Mouse (Mus musculus) cerebellum, adult 2 months (tissue): ENCODE results near the gene Rab12. TPM values are rescaled to one million over a fixed set of nuclear protein-coding genes. Genes with fewer than 3 reads are reported as not detected.

Source experiments
- DNase-seq, 2 experiments: peaks; one replicate each; pipeline ENCODE4 v3.0.0; 2021
- H3K27ac ChIP-seq: fragments of 200-500 bp; 2 replicates; pipeline ENCODE4 v1.5.1; 2012; ENCODE audit warnings: low read length, control low read depth, inconsistent platforms; ENCODE audit not compliant: insufficient read depth
- H3K27me3 ChIP-seq: fragments of 200-500 bp; 2 replicates; pipeline ENCODE4 v1.6.1; 2012; ENCODE audit warnings: inconsistent platforms, mild to moderate bottlenecking, low read length, moderate library complexity; ENCODE audit not compliant: control insufficient read depth, insufficient read depth
- H3K4me1 ChIP-seq: fragments of 200-500 bp; 2 replicates; pipeline ENCODE4 v1.6.1; 2011; ENCODE audit warnings: low read length; ENCODE audit not compliant: control insufficient read depth, insufficient read depth
- H3K4me3 ChIP-seq: fragments of 200-500 bp; replicated peaks from 2 replicates; pipeline ENCODE3; 2011; ENCODE audit warnings: mild to moderate bottlenecking, low read depth, low read length, control low read depth; ENCODE audit not compliant: insufficient read depth
- CTCF ChIP-seq: fragments of 200-500 bp; IDR thresholded peaks from 2 replicates; pipeline ENCODE4 v1.5.1; 2011; ENCODE audit warnings: low read depth, mild to moderate bottlenecking, control low read depth, low read length, moderate library complexity, borderline replicate concordance; ENCODE audit not compliant: insufficient read depth
- POLR2A ChIP-seq: fragments of 200-500 bp; IDR thresholded peaks from 2 replicates; pipeline ENCODE4 v1.6.1; 2011; ENCODE audit warnings: low read length, control low read depth, borderline replicate concordance; ENCODE audit not compliant: insufficient read depth
- WGBS: fragments of 180-500 bp; shearing (Covaris S2); methylation state at CpG from one replicate; pipeline ENCODE4 v1.1.7; 2018; 5-methylcytosine and 5-hydroxymethylcytosine counted together
- polyA plus RNA-seq: library from polyadenylated mRNA; depleted of rRNA; stranded (reverse); fragments of >200 nt; gene quantifications from 2 replicates; pipeline ENCODE4 v1.2.3, GENCODE M21; 2012

Gene Rab12
- polyA plus RNA-seq, 1 experiment: 107 TPM

DNA sequence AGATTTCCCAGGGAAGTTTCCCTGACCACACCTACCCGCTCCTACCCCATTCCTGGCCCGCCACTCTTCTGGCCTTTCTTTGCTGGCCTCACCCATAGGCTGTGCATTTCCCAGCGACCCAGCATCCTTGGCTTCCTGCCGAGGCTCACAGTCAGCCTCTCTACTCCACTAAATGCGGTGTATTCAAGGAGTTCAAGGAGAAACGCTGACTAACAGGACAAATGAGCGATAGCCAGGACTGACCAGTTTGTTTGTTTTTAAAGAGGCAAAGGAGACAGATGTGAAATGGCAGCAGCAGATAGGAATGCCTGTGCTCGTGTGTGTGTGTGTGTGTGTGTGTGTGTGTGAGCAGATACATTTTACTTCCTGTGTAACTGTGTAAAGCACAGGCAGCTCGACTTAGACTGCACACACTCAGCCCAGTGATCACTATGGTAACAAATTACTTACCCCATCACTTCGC is 9.3 kb downstream of the Rab12 start:
- TF ChIP-seq CTCF (no peak), POLR2A (no peak)
- WGBS: 37% methylated on average over 10 of the region's 10 CpGs
- no peak overlapping the region for H3K27ac ChIP-seq

DNA sequence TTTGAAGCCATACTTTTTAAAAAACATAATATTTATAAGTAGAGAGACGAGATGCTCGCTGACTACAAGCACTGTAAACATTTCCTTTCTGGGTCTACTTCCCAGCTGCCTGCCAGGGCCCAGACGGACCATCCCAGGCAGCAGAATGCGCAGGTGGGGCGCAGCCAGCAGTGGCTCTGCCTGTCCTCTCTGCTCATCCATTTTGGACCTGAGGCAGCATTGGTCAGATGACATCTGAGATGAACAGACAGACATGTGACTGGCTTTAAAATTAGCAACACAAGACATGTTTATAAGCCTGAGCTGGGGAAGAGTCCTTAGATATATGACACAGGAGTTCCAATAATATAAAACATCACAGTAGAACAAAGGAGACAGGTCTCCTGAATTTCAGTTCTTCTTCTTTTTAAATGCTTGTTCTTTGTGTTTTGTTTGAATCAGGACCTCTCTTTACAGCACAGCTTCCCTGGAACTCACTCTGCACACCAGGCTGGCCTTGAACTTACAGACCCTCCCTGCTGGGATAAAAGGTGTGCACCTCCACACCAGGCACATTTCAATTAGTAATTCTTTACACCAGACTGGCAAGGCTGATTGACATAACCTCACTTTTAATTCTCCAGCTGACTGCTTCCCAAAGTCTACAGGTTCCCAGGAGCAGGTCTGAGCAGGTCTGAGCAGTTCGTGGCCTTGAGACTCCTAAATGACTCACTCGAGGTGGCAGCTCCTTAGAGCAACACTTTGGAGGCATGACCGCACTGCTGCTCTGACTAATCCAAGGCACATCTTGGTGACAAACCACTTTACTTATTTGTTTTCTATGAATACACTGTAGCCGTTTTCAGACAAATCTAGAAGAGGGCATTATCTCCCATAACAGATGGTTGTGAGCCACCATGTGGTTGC is 12.2 kb downstream of the Rab12 start:
- peaks cover 18% of the 10 kb centered on the region for H3K4me1 ChIP-seq
- no peak overlapping the region for H3K4me3 ChIP-seq
- TF ChIP-seq CTCF (no peak), POLR2A (no peak)
- WGBS: 66% methylated on average over 9 of the region's 9 CpGs
- no peaks in the 10 kb centered on the region for H3K27me3 ChIP-seq
- no peak overlapping the region for H3K27ac ChIP-seq
- peak; percentile 47 to 70 for DNase-seq

More for the DNA sequence above, 9.3 kb downstream of the Rab12 start:
- DNase-seq: no peak
- H3K27me3 ChIP-seq: no peaks in the 10 kb centered on the region
- no peak overlapping the region for H3K4me3 ChIP-seq
- H3K4me1 ChIP-seq: peaks cover 12% of the 10 kb centered on the region

DNA sequence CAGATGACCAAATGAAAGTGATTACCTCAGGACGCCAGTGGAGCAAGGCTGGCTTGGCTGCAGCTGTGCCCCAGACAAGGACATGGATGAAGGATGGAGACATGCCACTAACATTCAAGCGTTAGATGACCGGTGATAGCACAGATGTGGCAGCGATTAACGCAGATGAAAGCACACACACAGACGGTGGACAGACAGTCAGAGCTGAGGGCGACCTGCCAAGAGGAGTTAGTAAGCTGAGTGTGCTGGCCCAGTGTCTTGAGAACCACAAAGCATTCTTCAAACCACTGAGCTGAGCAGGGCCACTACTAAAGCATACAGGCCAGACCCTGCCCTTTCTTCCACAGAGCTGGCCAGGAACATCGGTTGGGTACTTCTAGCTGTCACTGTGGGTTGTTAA is 14.6 kb downstream of the Rab12 start:
- WGBS: 15% methylated on average over 8 of the region's 8 CpGs
- Histone ChIP-seq H3K27ac (no peak overlapping the region), H3K27me3 (no peaks in the 10 kb centered on the region), H3K4me1 (peaks cover 15% of the 10 kb centered on the region), H3K4me3 (no peak overlapping the region)
- no peak for TF ChIP-seq POLR2A
- no peak for TF ChIP-seq CTCF
- DNase-seq: peak; percentile 50 to 51

DNA sequence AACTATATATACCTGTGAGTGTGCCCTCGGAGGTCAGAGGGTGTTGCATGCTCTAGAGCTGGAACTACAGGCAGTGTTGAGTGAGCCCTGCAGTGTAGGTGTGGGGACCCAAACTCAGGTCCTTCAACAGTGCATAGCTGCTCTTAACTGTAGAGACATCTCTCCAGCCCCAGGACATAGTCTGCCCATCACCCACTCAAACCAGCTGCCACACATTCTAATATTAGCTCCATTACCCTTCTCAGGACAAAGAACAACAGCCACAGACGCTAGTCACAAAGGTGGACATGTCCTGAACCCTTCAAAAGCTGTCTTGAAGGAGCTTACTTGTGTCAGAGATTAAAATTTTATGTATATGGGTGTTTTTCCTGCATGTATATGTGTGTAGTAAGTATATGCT is 15.3 kb downstream of the Rab12 start:
- no peak for DNase-seq
- Histone ChIP-seq H3K27me3 (no peaks in the 10 kb centered on the region), H3K4me1 (peaks cover 15% of the 10 kb centered on the region), H3K4me3 (no peak overlapping the region), H3K27ac (no peak overlapping the region)
- 55% methylated on average over 2 of the region's 2 CpGs for WGBS
- TF ChIP-seq POLR2A (no peak), CTCF (no peak)

DNA sequence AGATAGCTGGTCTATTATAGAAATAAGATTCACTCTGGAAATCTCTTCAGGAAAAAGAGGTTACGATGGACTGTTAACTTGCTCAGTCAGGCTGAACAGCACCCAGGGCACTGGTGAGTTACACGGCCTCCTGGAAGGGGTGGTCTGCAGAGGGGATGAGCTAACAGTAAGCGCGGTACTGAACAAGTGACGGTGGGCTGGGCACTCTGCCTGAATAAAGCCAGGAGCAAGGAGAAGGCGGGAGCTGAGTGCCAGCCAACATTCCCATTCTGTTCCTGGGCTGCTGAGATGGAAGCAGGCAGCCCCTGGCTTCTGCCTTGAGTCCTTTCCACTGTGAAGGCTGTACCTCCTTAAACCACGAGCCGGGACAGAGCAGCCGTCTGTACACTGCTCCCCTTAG is 16.1 kb downstream of the Rab12 start:
- Histone ChIP-seq H3K27ac (no peak overlapping the region), H3K4me1 (peaks cover 15% of the 10 kb centered on the region), H3K27me3 (no peaks in the 10 kb centered on the region), H3K4me3 (no peak overlapping the region)
- peak in 1 of 2 experiments; percentile 50 for DNase-seq
- WGBS: 17% methylated on average over 9 of the region's 9 CpGs
- TF ChIP-seq CTCF: no peak
- no peak for TF ChIP-seq POLR2A

DNA sequence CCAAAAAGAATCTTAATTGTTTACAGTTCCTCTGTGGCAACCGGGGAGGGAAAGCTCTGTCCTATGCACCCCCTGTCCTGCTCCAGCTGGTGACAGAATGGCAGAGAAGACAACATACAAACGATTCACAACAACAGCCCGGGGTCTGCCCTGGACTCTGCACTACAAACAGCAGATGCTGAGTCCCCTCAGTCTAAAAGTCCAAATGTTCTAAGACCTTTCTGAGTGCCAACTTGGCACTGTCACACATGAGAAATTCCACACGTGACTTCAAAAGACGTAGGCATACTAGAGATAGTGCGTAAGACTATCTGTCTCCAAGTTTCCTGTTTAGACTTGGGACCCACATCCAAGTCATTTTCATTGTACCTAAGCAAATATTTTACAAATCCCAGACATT is 16.7 kb downstream of the Rab12 start:
- no peaks in the 10 kb centered on the region for H3K27me3 ChIP-seq
- H3K4me1 ChIP-seq: peaks cover 15% of the 10 kb centered on the region
- no peak for TF ChIP-seq POLR2A
- TF ChIP-seq CTCF: no peak
- WGBS: 35% methylated on average over 6 of the region's 6 CpGs
- no peak for DNase-seq
- H3K4me3 ChIP-seq: no peak overlapping the region
- H3K27ac ChIP-seq: no peak overlapping the region

DNA sequence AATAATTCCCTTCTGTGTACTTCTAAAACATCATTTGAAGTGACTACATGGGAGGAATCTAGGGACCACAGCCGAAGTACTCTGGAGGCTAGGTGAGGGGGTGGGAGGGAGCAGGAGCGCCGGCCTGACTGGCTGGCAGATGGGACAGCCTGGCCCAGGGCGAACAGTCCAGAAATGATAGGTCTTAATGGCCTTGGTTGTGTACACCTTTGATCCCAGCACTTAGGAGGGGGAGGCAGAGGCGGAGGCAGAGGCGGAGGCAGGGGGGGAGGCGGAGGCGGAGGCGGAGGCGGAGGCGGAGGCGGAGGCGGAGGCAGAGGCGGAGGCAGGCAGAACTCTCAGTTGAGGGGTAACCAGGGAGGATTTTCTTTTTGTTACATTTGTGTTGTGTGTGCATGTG is 20.9 kb downstream of the Rab12 start:
- Histone ChIP-seq H3K27ac (no peak overlapping the region), H3K4me3 (no peak overlapping the region), H3K4me1 (no peaks in the 10 kb centered on the region; the same call in 1 of the 2 replicates), H3K27me3 (no peaks in the 10 kb centered on the region)
- no peak for DNase-seq
- TF ChIP-seq CTCF (no peak), POLR2A (no peak)
- 92% methylated on average over 14 of the region's 14 CpGs for WGBS

DNA sequence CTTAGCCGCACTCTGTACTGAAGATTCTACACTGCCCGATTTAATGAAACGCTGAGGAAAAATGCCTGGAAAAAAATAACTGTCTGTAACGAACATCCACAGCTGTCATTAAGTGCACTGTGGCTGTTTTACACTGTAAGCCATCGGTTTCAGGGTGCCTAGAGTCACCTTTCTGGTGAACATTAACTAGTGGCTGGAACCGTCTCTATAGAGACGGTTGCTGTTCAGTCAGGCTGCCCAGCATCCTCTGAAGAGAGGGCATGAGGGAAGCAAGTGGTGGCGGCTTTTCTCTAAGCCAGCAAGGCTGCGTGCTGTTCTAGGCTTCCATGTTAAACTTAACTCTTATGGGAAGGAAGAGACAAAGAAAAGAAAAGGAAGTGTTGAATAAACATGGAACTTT is 22.9 kb downstream of the Rab12 start:
- Histone ChIP-seq H3K27ac (no peak overlapping the region), H3K4me3 (no peak overlapping the region), H3K4me1 (no peaks in the 10 kb centered on the region), H3K27me3 (no peaks in the 10 kb centered on the region)
- no peak for TF ChIP-seq POLR2A
- no peak for TF ChIP-seq CTCF
- 95% methylated on average over 9 of the region's 9 CpGs for WGBS
- DNase-seq: no peak
